Mouse (Mus musculus): ENCODE results near the gene Hey2. TPM values are rescaled to one million over a fixed set of nuclear protein-coding genes. Genes with fewer than 3 reads are reported as not detected.

The Hey2 gene
- total RNA-seq (2021): 1 to 10 TPM; 1.1 to 1.4 TPM
- long read RNA-seq, experiment 1: 0 reads
- long read RNA-seq, experiment 2, partial matches to known transcripts: 0 of 2 reads
- long read RNA-seq, experiment 2, other reads (novel, unspliced or antisense): 0 of 2 reads

- DNase-seq: peak; percentile 98 to 99
Observed at GRCm38 (mm10) chr10:30842643-30843437, at the start of gene Hey2. TSS of gene Hey2 (minus strand) at chr10:30842801.

- DNase-seq: no peak
Observed at GRCm38 (mm10) chr10:30883085-30883760, 40.6 kb upstream of the Hey2 start.

- no peak for DNase-seq
Observed at GRCm38 (mm10) chr10:30881109-30881508, 38.5 kb upstream of the Hey2 start.

GRCm38 (mm10) chr10:30845101-30845825 lies 2.7 kb upstream of the Hey2 start:
- no peak for DNase-seq

DNA sequence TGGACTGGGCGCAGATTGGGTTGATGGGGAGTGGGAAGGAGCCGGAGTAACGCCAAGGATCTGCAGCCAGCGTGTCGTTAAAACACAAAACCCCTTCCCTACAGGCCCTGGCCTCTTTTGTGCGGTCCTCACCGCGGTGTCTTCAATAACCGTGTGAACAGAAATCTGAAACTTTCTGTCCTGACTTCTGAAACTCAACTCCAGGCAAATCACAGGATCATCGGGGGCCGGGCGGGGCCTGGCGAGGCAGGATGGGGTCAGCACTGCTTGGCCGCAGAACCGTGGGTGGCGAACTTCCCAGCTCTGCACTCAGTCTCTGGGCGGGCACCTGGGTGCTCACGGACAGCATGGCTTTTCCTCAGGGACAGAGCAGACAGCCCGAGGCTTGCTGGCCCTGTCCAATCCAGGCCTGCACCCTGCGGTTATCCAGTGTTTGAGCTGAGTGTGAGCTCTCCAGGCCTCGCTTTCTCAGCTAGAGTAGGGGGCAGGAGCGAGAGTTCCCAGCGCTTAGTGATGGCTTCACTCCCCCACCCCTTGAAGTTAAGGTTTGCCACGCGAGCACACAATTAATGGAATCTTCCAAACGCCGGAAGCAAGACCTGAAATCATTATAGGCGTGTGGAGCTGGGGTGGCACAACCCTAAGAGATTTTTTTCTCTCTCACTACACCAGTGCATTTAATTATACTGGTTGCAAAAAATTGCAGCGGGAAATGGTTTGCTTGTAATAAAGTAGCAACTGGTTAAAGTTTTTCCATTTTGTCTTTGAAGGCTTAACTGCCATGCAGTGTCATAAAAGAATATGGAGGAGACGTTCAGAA lies 1.8 kb upstream of the Hey2 start:
- peak; percentile 12 to 17 for DNase-seq

- DNase-seq: peak in 1 of 2 experiments; percentile 5
Observed at GRCm38 (mm10) chr10:30843438-30844190, 1.0 kb upstream of the Hey2 start.

GRCm38 (mm10) chr10:30842228-30842627 lies 373 bp downstream of the Hey2 start:
- DNase-seq: peak in 1 of 2 experiments; percentile 6

DNA sequence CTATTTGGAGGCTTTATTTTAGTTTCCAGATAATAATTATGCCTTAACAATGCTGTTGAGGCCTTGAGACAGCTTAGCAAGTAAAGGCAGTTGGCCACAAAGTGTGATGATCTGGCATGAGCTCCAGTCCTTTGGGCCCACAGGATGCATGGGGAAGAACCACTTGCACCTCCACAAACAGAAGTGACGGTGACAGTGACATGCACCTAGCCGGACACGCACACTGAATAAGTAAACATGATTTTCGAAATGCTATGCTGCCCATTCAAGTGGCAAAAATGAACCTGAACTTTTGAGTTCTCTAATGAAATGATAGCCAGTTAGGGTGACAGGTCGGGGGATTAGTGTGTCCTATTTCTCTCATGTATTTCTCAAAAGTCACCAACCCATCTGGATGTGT lies 1.8 kb downstream of the Hey2 start:
- DNase-seq: no peak

DNA sequence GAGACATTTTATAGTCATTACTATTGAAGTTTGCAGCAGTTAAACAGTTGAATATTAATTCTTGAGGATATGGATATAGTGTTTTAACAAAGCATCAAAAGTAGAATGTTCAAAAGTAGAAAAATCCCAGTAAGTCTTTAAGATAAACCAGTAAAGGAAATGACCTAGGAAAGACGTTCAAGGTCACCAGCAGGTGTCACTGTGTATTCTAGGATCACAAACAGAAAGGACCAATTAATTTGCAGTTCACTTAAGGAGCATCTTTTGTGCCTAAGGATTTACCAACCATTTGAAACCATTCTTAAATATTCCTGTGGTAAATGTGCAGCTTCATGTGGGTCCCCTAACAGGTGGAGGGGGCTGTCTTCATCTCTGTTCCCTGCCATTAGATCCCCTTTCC lies 4.4 kb downstream of the Hey2 start:
- DNase-seq: peak in 1 of 2 experiments; percentile 31

DNA sequence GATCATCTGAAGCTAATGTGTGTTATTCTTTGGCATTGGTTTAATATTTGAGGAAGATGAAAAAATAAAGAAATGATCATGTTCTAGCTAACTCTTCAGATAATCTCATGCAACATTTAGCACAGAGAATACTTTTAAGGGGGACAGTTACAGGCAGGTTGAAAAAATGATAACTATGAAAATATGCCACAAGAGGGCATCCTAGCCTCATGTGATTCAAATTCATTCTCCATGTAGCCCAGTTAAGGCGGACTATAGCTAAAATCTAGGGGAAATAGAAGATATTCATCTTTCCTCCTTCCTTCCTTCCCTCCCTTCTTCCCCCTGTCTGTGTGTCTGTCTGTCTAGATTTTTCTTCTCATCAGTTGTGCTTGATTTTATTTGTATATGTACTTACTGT lies 17.6 kb downstream of the Hey2 start:
- DNase-seq: no peak

GRCm38 (mm10) chr10:30810967-30811293 lies 31.7 kb downstream of the Hey2 start:
- peak; percentile 60 to 69 for DNase-seq

GRCm38 (mm10) chr10:30810247-30810966 lies 32.2 kb downstream of the Hey2 start:
- peak; percentile 29 to 34 for DNase-seq

GRCm38 (mm10) chr10:30803587-30804253 lies 38.9 kb downstream of the Hey2 start:
- peak in 1 of 2 experiments; percentile 7 for DNase-seq

- peak; percentile 87 to 89 for DNase-seq
Observed at GRCm38 (mm10) chr10:30802681-30803586, 39.7 kb downstream of the Hey2 start, which contains the start of gene Ncoa7. TSS of gene Ncoa7 (minus strand) at chr10:30803326.

DNA sequence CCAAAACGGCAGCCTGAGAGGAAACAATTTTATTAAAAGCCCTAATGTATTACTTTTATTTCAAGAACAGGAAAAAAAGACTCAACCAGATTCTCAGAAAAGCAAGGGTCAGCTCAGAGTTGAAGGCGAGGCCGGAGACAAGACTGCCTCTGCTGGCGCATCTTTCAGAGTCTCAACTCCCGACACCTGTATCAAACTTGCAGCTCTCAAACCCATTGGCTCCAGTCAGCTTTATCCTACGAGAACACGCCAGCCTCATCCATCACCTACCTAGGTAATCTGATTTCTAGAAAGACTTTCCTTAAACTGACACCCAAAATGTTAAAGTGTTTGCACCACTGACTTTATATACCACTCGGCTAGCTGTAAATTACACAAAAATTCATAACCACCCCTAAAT lies 40.6 kb downstream of the Hey2 start:
- peak in 1 of 2 experiments; percentile 16 for DNase-seq

DNA sequence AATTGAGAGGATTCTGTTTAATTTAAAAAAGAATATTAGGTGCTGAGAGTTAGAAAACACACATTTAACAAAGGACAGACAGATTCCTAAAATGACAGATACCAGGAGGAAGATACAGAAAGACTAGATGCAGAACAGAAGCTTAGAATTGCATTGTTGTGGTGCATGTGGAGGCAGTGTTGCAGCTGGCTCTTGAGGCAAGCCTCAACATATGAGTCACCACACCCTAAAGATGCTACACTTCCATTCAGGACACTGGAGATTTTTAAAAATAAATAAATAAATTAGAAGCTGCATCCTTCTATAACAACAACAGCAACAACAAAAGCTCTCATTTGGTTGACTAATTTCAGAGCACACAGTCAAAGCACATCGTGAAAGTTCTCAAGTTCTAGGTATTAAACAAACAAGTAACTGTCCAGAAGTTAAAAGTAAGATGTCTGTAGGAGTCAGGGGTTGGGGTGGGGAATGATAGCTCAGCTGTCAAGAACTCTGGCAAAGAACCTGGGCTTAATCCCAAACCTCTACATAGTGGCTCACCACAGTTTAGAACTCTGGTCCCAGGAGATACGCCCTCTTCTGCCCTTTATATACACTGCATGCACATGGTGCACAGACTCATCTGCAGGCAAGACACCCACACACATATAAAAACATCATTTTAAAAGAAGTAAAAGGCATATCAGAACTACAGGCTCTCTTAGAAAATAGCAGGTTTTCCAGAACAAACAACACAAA lies 42.7 kb downstream of the Hey2 start:
- DNase-seq: no peak

GRCm38 (mm10) chr10:30796469-30797261 lies 45.9 kb downstream of the Hey2 start:
- no peak for DNase-seq

Data from adrenal gland, postnatal 36 days (tissue).